Mouse (Mus musculus) liver, embryonic 14.5 days (tissue): ENCODE measurements at regions not wholly inside any gene's neighbourhood (a gene's known extent, or its start where the extent isn't known, plus 50 kb on each side); places are given as distances from the start of the nearest gene placed in this dataset.

Source experiments
- ATAC-seq: fragments of 200-750 bp; cut with Nextera tagmentation; 2 replicates; pipeline ENCODE4 v1.8.0; 2017; ENCODE audit warnings: moderate number of reproducible peaks, mild to moderate bottlenecking, moderate library complexity; ENCODE audit not compliant: insufficient read depth
- DNase-seq, 3 experiments: peaks; one replicate each; pipeline ENCODE4 v3.0.0-alpha.2; 2012 to 2013; ENCODE audit warnings: low read depth in 3 of 3, low spot score in 3 of 3
- H3K27ac ChIP-seq: fragments of 300-500 bp; sonication (generic); 2 replicates; pipeline ENCODE4 v1.5.1; 2014; ENCODE audit warnings: moderate library complexity, mild to moderate bottlenecking, control low read depth, inconsistent platforms
- H3K27me3 ChIP-seq: fragments of 300-500 bp; sonication (generic); 2 replicates; pipeline ENCODE4 v1.6.1; 2014; ENCODE audit warnings: mild to moderate bottlenecking, low read length, moderate library complexity; ENCODE audit not compliant: control insufficient read depth, insufficient read depth
- H3K36me3 ChIP-seq: fragments of 300-500 bp; sonication (generic); replicated peaks from 2 replicates; pipeline ENCODE4 v1.6.1; 2014; ENCODE audit warnings: low read depth; ENCODE audit not compliant: control insufficient read depth, insufficient read depth
- H3K4me1 ChIP-seq, 2 experiments: fragments of 200-500 bp in 1 of 2; fragments of 300-500 bp in 1 of 2; sonication (generic) in 1 of 2; replicated peaks; 2 replicates each; pipeline ENCODE4 v1.6.1; 2012 to 2014; ENCODE audit warnings: antibody characterized with exemption in 1 of 2, inconsistent platforms in 1 of 2, low read length in 1 of 2; ENCODE audit not compliant: control insufficient read depth in 2 of 2, insufficient read depth in 2 of 2
- H3K4me2 ChIP-seq: fragments of 300-500 bp; sonication (generic); 2 replicates; pipeline ENCODE4 v1.6.1; 2014; ENCODE audit warnings: low read depth, mild to moderate bottlenecking, control low read depth, moderate library complexity
- H3K4me3 ChIP-seq, 2 experiments: fragments of 200-500 bp in 1 of 2; fragments of 300-500 bp in 1 of 2; sonication (generic) in 1 of 2; 2 replicates each; pipeline ENCODE4 v1.5.1; 2012 to 2014; ENCODE audit warnings: low read depth in 2 of 2, low read length in 2 of 2, mild to moderate bottlenecking in 2 of 2, control low read depth in 1 of 2, inconsistent platforms in 1 of 2, moderate library complexity in 1 of 2; ENCODE audit not compliant: insufficient read depth in 1 of 2
- H3K9ac ChIP-seq: fragments of 300-500 bp; sonication (generic); replicated peaks from 2 replicates; pipeline ENCODE4 v1.6.1; 2014; ENCODE audit warnings: mild to moderate bottlenecking, control low read depth, moderate library complexity
- H3K9me3 ChIP-seq: fragments of 300-500 bp; sonication (generic); 2 replicates; pipeline ENCODE4 v1.6.1; 2016; ENCODE audit warnings: low read length, mixed read lengths; ENCODE audit not compliant: control insufficient read depth
- CTCF ChIP-seq: IDR thresholded peaks from 2 replicates; pipeline ENCODE4 v1.5.1; 2016; ENCODE audit warnings: antibody characterized with exemption, low read depth, control low read depth
- EP300 ChIP-seq: IDR thresholded peaks from 2 replicates; pipeline ENCODE4 v1.6.1; 2016; ENCODE audit warnings: antibody characterized with exemption, low read depth
- WGBS: fragments of 180-500 bp; shearing (Covaris S2); extraction: QIAGEN DNeasy Blood & Tissue Kit; methylation state at CpG from one replicate; pipeline ENCODE4 v1.1.7; 2014; ENCODE audit not compliant: insufficient replicate concordance; 5-methylcytosine and 5-hydroxymethylcytosine counted together

GRCm38 (mm10) chr8:56439417-56439816 lies 111.4 kb downstream of the Cep44 start:
- no peaks in the 10 kb centered on the region for H3K36me3 ChIP-seq
- no peaks in the 10 kb centered on the region for H3K9me3 ChIP-seq
- WGBS = 64% methylated on average over 1 of the region's 1 CpGs
- TF ChIP-seq EP300 (no peak), CTCF (no peak)
- no peak for ATAC-seq
- no peak overlapping the region for H3K9ac ChIP-seq
- H3K4me2 ChIP-seq = no peak overlapping the region
- H3K27ac ChIP-seq = no peak overlapping the region
- no peaks in the 10 kb centered on the region for H3K4me1 ChIP-seq
- H3K4me3 ChIP-seq = no peak overlapping the region
- no peaks in the 10 kb centered on the region for H3K27me3 ChIP-seq
- DNase-seq = peak in 1 of 3 experiments; percentile 6

- Histone ChIP-seq H3K4me1 (no peaks in the 10 kb centered on the region), H3K27ac (no peak overlapping the region)
- TF ChIP-seq EP300 (no peak), CTCF (no peak)
These were observed 116.0 kb downstream of the Cep44 start for GRCm38 (mm10) chr8:56434826-56435225.

GRCm38 (mm10) chr8:56412026-56412425 lies 117.6 kb downstream of the Hpgd start:
- Histone ChIP-seq H3K4me1 (no peaks in the 10 kb centered on the region), H3K9ac (no peak overlapping the region), H3K9me3 (no peaks in the 10 kb centered on the region), H3K27me3 (no peaks in the 10 kb centered on the region), H3K4me3 (no peak overlapping the region), H3K27ac (no peak overlapping the region), H3K36me3 (no peaks in the 10 kb centered on the region), H3K4me2 (no peak overlapping the region)
- DNase-seq (no peak), ATAC-seq (no peak)
- TF ChIP-seq CTCF = no peak
- TF ChIP-seq EP300 = no peak
- 16% methylated on average over 3 of the region's 3 CpGs for WGBS

More at GRCm38 (mm10) chr8:56434826-56435225, 116.0 kb downstream of the Cep44 start:
- Histone ChIP-seq H3K9me3 (no peaks in the 10 kb centered on the region), H3K4me3 (no peak overlapping the region), H3K9ac (no peak overlapping the region), H3K4me2 (no peak overlapping the region), H3K27me3 (no peaks in the 10 kb centered on the region), H3K36me3 (no peaks in the 10 kb centered on the region)
- 75% methylated on average over 1 of the region's 1 CpGs for WGBS
- no peak for DNase-seq
- no peak for ATAC-seq

- no peak overlapping the region for H3K27ac ChIP-seq
- 29% methylated on average over 1 of the region's 1 CpGs for WGBS
- H3K4me3 ChIP-seq = no peak overlapping the region
- no peak for ATAC-seq
- no peak for DNase-seq
- H3K27me3 ChIP-seq = no peaks in the 10 kb centered on the region
- no peaks in the 10 kb centered on the region for H3K4me1 ChIP-seq
- TF ChIP-seq CTCF (no peak), EP300 (no peak)
- H3K4me2 ChIP-seq = no peak overlapping the region
- H3K36me3 ChIP-seq = no peaks in the 10 kb centered on the region
- H3K9ac ChIP-seq = no peak overlapping the region
- no peaks in the 10 kb centered on the region for H3K9me3 ChIP-seq
These were observed 116.0 kb downstream of the Hpgd start for GRCm38 (mm10) chr8:56410412-56410811.

GRCm38 (mm10) chr8:56407267-56407666 lies 112.9 kb downstream of the Hpgd start:
- no peak overlapping the region for H3K4me3 ChIP-seq
- no peak overlapping the region for H3K9ac ChIP-seq
- no peaks in the 10 kb centered on the region for H3K27me3 ChIP-seq
- H3K36me3 ChIP-seq = no peaks in the 10 kb centered on the region
- no peaks in the 10 kb centered on the region for H3K4me1 ChIP-seq
- no peaks in the 10 kb centered on the region for H3K9me3 ChIP-seq
- 57% methylated on average over 2 of the region's 2 CpGs for WGBS
- DNase-seq (no peak), ATAC-seq (no peak)
- no peak overlapping the region for H3K27ac ChIP-seq
- no peak overlapping the region for H3K4me2 ChIP-seq
- TF ChIP-seq CTCF (no peak), EP300 (no peak)

- Histone ChIP-seq H3K27ac (no peak overlapping the region), H3K27me3 (no peaks in the 10 kb centered on the region), H3K4me1 (no peaks in the 10 kb centered on the region), H3K4me2 (no peak overlapping the region), H3K36me3 (no peaks in the 10 kb centered on the region), H3K4me3 (no peak overlapping the region), H3K9ac (no peak overlapping the region), H3K9me3 (no peaks in the 10 kb centered on the region)
- DNase-seq (no peak), ATAC-seq (no peak)
- no peak for TF ChIP-seq CTCF
- TF ChIP-seq EP300 = no peak
These were observed 111.9 kb downstream of the Hpgd start for GRCm38 (mm10) chr8:56406317-56406716.
